Mouse (Mus musculus) cerebellum, adult 11 months (tissue): ENCODE data around the gene Zfp791.
A peak's percentile ranks its signal among the peaks of the same experiment; 100 is the strongest.
"Not testable (repeated sequence)": the region's sequence is repeated elsewhere in the genome, so short reads cannot be mapped to it uniquely, and the experiment has no call there.

ENCODE experiments used
- DNase-seq: peaks from one replicate; pipeline ENCODE4 v3.0.0; 2022

The Zfp791 gene

GRCm38 (mm10) chr8:85082169-85082568, 40.7 kb downstream of the Zfp791 start:
- DNase-seq: not testable (repeated sequence)

GRCm38 (mm10) chr8:85081216-85081555, 41.7 kb downstream of the Zfp791 start, which contains the start of gene Wdr83:
Gene Wdr83 (minus strand): TSS chr8:85081306.
- DNase-seq: no peak

GRCm38 (mm10) chr8:85080532-85081215, 42.2 kb downstream of the Zfp791 start, which contains the start of gene Wdr83os:
Gene Wdr83os (plus strand): TSS chr8:85080740.
- DNase-seq: no peak

GRCm38 (mm10) chr8:85080214-85080531, 42.7 kb downstream of the Zfp791 start:
- no peak for DNase-seq

- DNase-seq: peak; percentile 65
Measured at GRCm38 (mm10) chr8:85076993-85077392, 45.9 kb downstream of the Zfp791 start.

GRCm38 (mm10) chr8:85076001-85076400, 46.9 kb downstream of the Zfp791 start:
- no peak for DNase-seq

GRCm38 (mm10) chr8:85074617-85075016, 48.3 kb downstream of the Zfp791 start:
- DNase-seq: no peak

GRCm38 (mm10) chr8:85074167-85074566, 48.7 kb downstream of the Zfp791 start:
- DNase-seq: no peak

- DNase-seq: no peak
Measured at GRCm38 (mm10) chr8:85073041-85073612, 49.8 kb downstream of the Zfp791 start.

- DNase-seq: no peak
Measured at GRCm38 (mm10) chr8:85072364-85072929, 50.4 kb downstream of the Zfp791 start.

- peak; percentile 88 for DNase-seq
Measured at GRCm38 (mm10) chr8:85071514-85072281, 51.2 kb downstream of the Zfp791 start, which contains the start of gene Dhps. Gene Dhps (plus strand): TSS chr8:85071757.

- DNase-seq: no peak
Measured at GRCm38 (mm10) chr8:85071041-85071440, 51.9 kb downstream of the Zfp791 start.

- DNase-seq: no peak
Measured at GRCm38 (mm10) chr8:85067982-85068381, 54.9 kb downstream of the Zfp791 start, which contains the start of gene Gm5741. Gene Gm5741 (minus strand): TSS chr8:85067982.

GRCm38 (mm10) chr8:85067155-85067554, 55.7 kb downstream of the Zfp791 start:
- no peak for DNase-seq

- DNase-seq: no peak
Measured at GRCm38 (mm10) chr8:85065213-85065612, 57.7 kb downstream of the Zfp791 start.

GRCm38 (mm10) chr8:85062603-85063002, 60.3 kb downstream of the Zfp791 start:
- DNase-seq: no peak

- DNase-seq: peak; percentile 85
Measured at GRCm38 (mm10) chr8:85059879-85060616, 62.8 kb downstream of the Zfp791 start, which contains the start of gene Fbxw9. Gene Fbxw9 (plus strand): TSS chr8:85060055.
